Mouse (Mus musculus): Measurements from ENCODE around the gene Tmem177.
A peak's percentile ranks its signal among the peaks of the same experiment; 100 is the strongest.

The Tmem177 gene

GRCm38 (mm10) chr1:119891149-119891548, 21.9 kb downstream of the Tmem177 start:
- peak; percentile 81 for DNase-seq (ENCODE audit: low read depth, low spot score)

- no peak for DNase-seq (ENCODE audit: low read depth, low spot score)
These were observed 23.7 kb downstream of the Tmem177 start for GRCm38 (mm10) chr1:119889347-119889746.

- no peak for DNase-seq (ENCODE audit: low read depth, low spot score)
These were observed 26.7 kb downstream of the Tmem177 start for GRCm38 (mm10) chr1:119886320-119886719.

GRCm38 (mm10) chr1:119884272-119884671, 28.7 kb downstream of the Tmem177 start:
- peak; percentile 66 for DNase-seq (ENCODE audit: low read depth, low spot score)

GRCm38 (mm10) chr1:119878909-119879308, 34.1 kb downstream of the Tmem177 start:
- peak; percentile 65 for DNase-seq (ENCODE audit: low read depth, low spot score)

- no peak for DNase-seq (ENCODE audit: low read depth, low spot score)
These were observed 35.5 kb downstream of the Tmem177 start for GRCm38 (mm10) chr1:119877469-119877868.

GRCm38 (mm10) chr1:119868395-119869161, 44.4 kb downstream of the Tmem177 start:
- DNase-seq (ENCODE audit: low read depth, low spot score): no peak

GRCm38 (mm10) chr1:119867300-119867699, 45.7 kb downstream of the Tmem177 start:
- no peak for DNase-seq (ENCODE audit: low read depth, low spot score)

GRCm38 (mm10) chr1:119865311-119865710, 47.7 kb downstream of the Tmem177 start:
- DNase-seq (ENCODE audit: low read depth, low spot score): no peak

GRCm38 (mm10) chr1:119863507-119864296, 49.3 kb downstream of the Tmem177 start:
- peak; percentile 27 for DNase-seq (ENCODE audit: low read depth, low spot score)

- DNase-seq (ENCODE audit: low read depth, low spot score): no peak
These were observed 53.4 kb downstream of the Tmem177 start for GRCm38 (mm10) chr1:119859566-119859965.
